Mouse (Mus musculus) MEL (cell line): ENCODE measurements around the gene Pbx4. TPM values are rescaled to one million over a fixed set of nuclear protein-coding genes. Genes with fewer than 3 reads are reported as not detected.
A peak's percentile ranks its signal among the peaks of the same experiment; 100 is the strongest.

Experiments
- DNase-seq: peaks from one replicate; pipeline ENCODE4 v3.0.0; 2011; ENCODE audit warnings: low read depth, low spot score
- H3K27ac ChIP-seq: 2 replicates; pipeline ENCODE4 v1.5.1; 2012; ENCODE audit warnings: low read depth, mild to moderate bottlenecking, control low read depth, low read length, moderate library complexity; ENCODE audit not compliant: control insufficient read depth
- H3K27me3 ChIP-seq, 2 experiments: fragments of 150-350 bp in 1 of 2; sonication (generic) in 1 of 2; 2 replicates each; pipeline ENCODE4 v1.6.1; 2012; ENCODE audit warnings: low read length in 2 of 2, mild to moderate bottlenecking in 2 of 2, improper control_type of control experiment in 1 of 2, moderate library complexity in 1 of 2; ENCODE audit not compliant: insufficient read depth in 2 of 2, control insufficient read depth in 1 of 2
- H3K36me3 ChIP-seq, 2 experiments: 2 replicates each; pipeline ENCODE4 v1.6.1; 2012 to 2014; ENCODE audit warnings: low read length in 2 of 2, improper control_type of control experiment in 1 of 2, inconsistent platforms in 1 of 2, mild to moderate bottlenecking in 1 of 2; ENCODE audit not compliant: insufficient read depth in 2 of 2, control insufficient read depth in 1 of 2
- H3K4me1 ChIP-seq, 2 experiments: fragments of 150-350 bp in 1 of 2; sonication (generic) in 1 of 2; 2 replicates each; pipeline ENCODE4 v1.6.1; 2012; ENCODE audit warnings: low read length in 2 of 2, improper control_type of control experiment in 1 of 2, mild to moderate bottlenecking in 1 of 2; ENCODE audit not compliant: insufficient read depth in 2 of 2, control insufficient read depth in 1 of 2
- H3K4me3 ChIP-seq, 2 experiments: fragments of 150-350 bp in 1 of 2; sonication (generic) in 1 of 2; 2 replicates each; pipeline ENCODE4 v1.5.1; 2012; ENCODE audit warnings: low read depth in 2 of 2, low read length in 2 of 2, mild to moderate bottlenecking in 2 of 2, moderate library complexity in 2 of 2, control low read depth in 1 of 2, improper control_type of control experiment in 1 of 2; ENCODE audit not compliant: control insufficient read depth in 1 of 2, insufficient read depth in 1 of 2
- H3K79me2 ChIP-seq: 2 replicates; pipeline ENCODE4 v1.6.1; 2012; ENCODE audit warnings: mild to moderate bottlenecking, low read length, moderate library complexity; ENCODE audit not compliant: control insufficient read depth, poor library complexity, insufficient read depth
- H3K9ac ChIP-seq: 2 replicates; pipeline ENCODE4 v1.6.1; 2012; ENCODE audit warnings: low read depth, mild to moderate bottlenecking, control low read depth, low read length, moderate library complexity; ENCODE audit not compliant: control insufficient read depth, poor library complexity, severe bottlenecking
- H3K9me3 ChIP-seq: fragments of 150-350 bp; sonication (generic); replicated peaks from 2 replicates; pipeline ENCODE4 v1.6.1; 2012; ENCODE audit warnings: mild to moderate bottlenecking, low read length, improper control_type of control experiment, moderate library complexity; ENCODE audit not compliant: insufficient read depth
- BHLHE40 ChIP-seq: IDR thresholded peaks from 2 replicates; pipeline ENCODE4 v1.6.1; 2012; ENCODE audit warnings: low read depth, mild to moderate bottlenecking, inconsistent platforms, low read length, improper control_type of control experiment, borderline replicate concordance
- CHD1 ChIP-seq: IDR thresholded peaks from 2 replicates; pipeline ENCODE4 v1.6.1; 2012; ENCODE audit warnings: low read depth, mild to moderate bottlenecking, inconsistent platforms, low read length, improper control_type of control experiment
- CHD2 ChIP-seq: IDR thresholded peaks from 2 replicates; pipeline ENCODE4 v1.6.1; 2011; ENCODE audit warnings: low read length, improper control_type of control experiment
- CTCF ChIP-seq, 3 experiments: IDR thresholded peaks in 2 of 3; conservative IDR thresholded peaks in 1 of 3; 2 replicates each; pipeline ENCODE4 v1.5.1; 2011 to 2012; ENCODE audit warnings: low read length in 3 of 3, low read depth in 2 of 3, mild to moderate bottlenecking in 2 of 3, improper control_type of control experiment in 1 of 3, inconsistent platforms in 1 of 3, mixed read lengths in 1 of 3, moderate library complexity in 1 of 3; ENCODE audit not compliant: control insufficient read depth in 1 of 3, insufficient read depth in 1 of 3, poor library complexity in 1 of 3, severe bottlenecking in 1 of 3
- E2F4 ChIP-seq: IDR thresholded peaks from 2 replicates; pipeline ENCODE4 v1.6.1; 2011; ENCODE audit warnings: low read depth, low read length, improper control_type of control experiment, borderline replicate concordance
- ELF1 ChIP-seq: IDR thresholded peaks from 2 replicates; pipeline ENCODE4 v1.6.1; 2014; ENCODE audit warnings: low read depth, mild to moderate bottlenecking, inconsistent platforms, low read length, improper control_type of control experiment, moderate library complexity
- EP300 ChIP-seq, 2 experiments: IDR thresholded peaks; 2 replicates each; pipeline ENCODE4 v1.6.1; 2011; ENCODE audit warnings: improper control_type of control experiment in 2 of 2, low read length in 2 of 2, low read depth in 1 of 2, mild to moderate bottlenecking in 1 of 2
- ETS1 ChIP-seq: IDR thresholded peaks from 2 replicates; pipeline ENCODE4 v1.6.1; 2012; ENCODE audit warnings: low read depth, mild to moderate bottlenecking, inconsistent platforms, low read length, improper control_type of control experiment, moderate library complexity
- GABPA ChIP-seq: IDR thresholded peaks from 2 replicates; pipeline ENCODE4 v1.6.1; 2012; ENCODE audit warnings: low read depth, mild to moderate bottlenecking, inconsistent platforms, low read length, improper control_type of control experiment, moderate library complexity
- GATA1 ChIP-seq: IDR thresholded peaks from 2 replicates; pipeline ENCODE4 v1.6.1; 2011; ENCODE audit warnings: low read depth, low read length, improper control_type of control experiment
- JUND ChIP-seq: IDR thresholded peaks from 2 replicates; pipeline ENCODE4 v1.6.1; 2011; ENCODE audit warnings: low read depth, mild to moderate bottlenecking, improper control_type of control experiment, low read length
- MAFK ChIP-seq: IDR thresholded peaks from 2 replicates; pipeline ENCODE4 v1.6.1; 2011; ENCODE audit warnings: low read depth, mild to moderate bottlenecking, low read length, improper control_type of control experiment, borderline replicate concordance
- MAZ ChIP-seq: IDR thresholded peaks from 2 replicates; pipeline ENCODE4 v1.6.1; 2012; ENCODE audit warnings: low read depth, mild to moderate bottlenecking, inconsistent platforms, low read length, improper control_type of control experiment
- MEF2A ChIP-seq: IDR thresholded peaks from 2 replicates; pipeline ENCODE4 v1.6.1; 2014; ENCODE audit warnings: low read depth, mild to moderate bottlenecking, inconsistent platforms, low read length, improper control_type of control experiment; ENCODE audit not compliant: poor library complexity, insufficient replicate concordance, severe bottlenecking; ENCODE audit errors: extremely low read depth
- MXI1 ChIP-seq: IDR thresholded peaks from 2 replicates; pipeline ENCODE4 v1.6.1; 2011; ENCODE audit warnings: mild to moderate bottlenecking, low read depth, low read length, improper control_type of control experiment
- MYB ChIP-seq: IDR thresholded peaks from 2 replicates; pipeline ENCODE4 v1.6.1; 2011; ENCODE audit warnings: mild to moderate bottlenecking, low read depth, low read length, improper control_type of control experiment
- MYC ChIP-seq: IDR thresholded peaks from 2 replicates; pipeline ENCODE4 v1.6.1; 2011; ENCODE audit warnings: low read depth, mild to moderate bottlenecking, low read length, improper control_type of control experiment, moderate library complexity
- NELFE ChIP-seq: IDR thresholded peaks from 2 replicates; pipeline ENCODE4 v1.6.1; 2011; ENCODE audit warnings: low read depth, low read length, improper control_type of control experiment
- POLR2A ChIP-seq, 2 experiments: IDR thresholded peaks; 2 replicates each; pipeline ENCODE4 v1.6.1; 2011 to 2012; ENCODE audit warnings: low read length in 2 of 2, mild to moderate bottlenecking in 2 of 2, control low read depth in 1 of 2, improper control_type of control experiment in 1 of 2, low read depth in 1 of 2, moderate library complexity in 1 of 2; ENCODE audit not compliant: control insufficient read depth in 1 of 2, insufficient read depth in 1 of 2, poor library complexity in 1 of 2
- POLR2AphosphoS2 ChIP-seq: IDR thresholded peaks from 2 replicates; pipeline ENCODE4 v1.6.1; 2011; ENCODE audit warnings: low read length, improper control_type of control experiment
- RCOR1 ChIP-seq: IDR thresholded peaks from 2 replicates; pipeline ENCODE4 v1.6.1; 2012; ENCODE audit warnings: low read depth, mild to moderate bottlenecking, inconsistent platforms, low read length, improper control_type of control experiment
- SMC3 ChIP-seq: IDR thresholded peaks from 2 replicates; pipeline ENCODE4 v1.6.1; 2011; ENCODE audit warnings: low read depth, low read length, improper control_type of control experiment
- TAL1 ChIP-seq: IDR thresholded peaks from 2 replicates; pipeline ENCODE4 v1.6.1; 2012; ENCODE audit warnings: mild to moderate bottlenecking, inconsistent platforms, low read length, moderate library complexity, mixed read lengths
- TBP ChIP-seq: IDR thresholded peaks from 2 replicates; pipeline ENCODE4 v1.8.0; 2011; ENCODE audit warnings: low read depth, low read length, improper control_type of control experiment
- TCF12 ChIP-seq: IDR thresholded peaks from 2 replicates; pipeline ENCODE4 v1.6.1; 2014; ENCODE audit warnings: low read depth, mild to moderate bottlenecking, inconsistent platforms, low read length, improper control_type of control experiment, moderate library complexity
- ZC3H11A ChIP-seq: IDR thresholded peaks from 2 replicates; pipeline ENCODE4 v1.6.1; 2012; ENCODE audit warnings: low read depth, mild to moderate bottlenecking, inconsistent platforms, low read length, improper control_type of control experiment
- ZMIZ1 ChIP-seq: IDR thresholded peaks from 2 replicates; pipeline ENCODE4 v1.6.1; 2012; ENCODE audit warnings: low read depth, mild to moderate bottlenecking, inconsistent platforms, low read length, improper control_type of control experiment, moderate library complexity
- polyA plus RNA-seq, 2 experiments: library from polyadenylated mRNA; stranded (reverse) in 1 of 2; unstranded in 1 of 2; fragments of >175 nt in 1 of 2; fragments of >200 nt in 1 of 2; gene quantifications; 2 replicates each; pipeline versions ENCODE4 v1.2.1 to v1.2.4; 2012; ENCODE audit warnings: low replicate concordance in 2 of 2, low read depth in 1 of 2; ENCODE audit not compliant: insufficient read length in 2 of 2, insufficient read depth in 1 of 2, missing spikeins in 1 of 2
- total RNA-seq: library from RNA; depleted of rRNA; stranded (reverse); fragments of 300-350 nt; gene quantifications from 2 replicates; pipeline ENCODE4 v1.2.3, GENCODE M21; 2012

Pbx4 gene
- total and polyA plus RNA-seq, 3 experiments: 9.3 to 15.6 TPM; not detected in 1

- TF ChIP-seq POLR2A (IDR thresholded peaks at IDR 0.05; ENCODE audit: control insufficient read depth in 1 of 2, insufficient read depth in 1 of 2, low read depth in 1 of 2, low read length in 2 of 2, poor library complexity in 1 of 2) (peak in 1 of 2 experiments; percentile 13; a peak in 1 of 4 replicates), TAL1 (no peak), MYC (peak; percentile 24), POLR2AphosphoS2 (no peak), NELFE (no peak), CHD2 (no peak), ELF1 (no peak), CHD1 (peak; percentile 81; the same call in 1 of the 2 replicates), SMC3 (no peak; the same call in 1 of the 2 replicates), E2F4 (no peak)
- Histone ChIP-seq H3K27me3 (no peaks in the 10 kb centered on the region), H3K9ac (peak within 1 kb of the TSS; percentile 89), H3K27ac (peak within 1 kb of the TSS; percentile 91), H3K9me3 (no peaks in the 10 kb centered on the region), H3K79me2 (peaks cover 42% of the 10 kb centered on the region), H3K36me3 (peaks cover 0 to 18% of the 10 kb centered on the region in 2 experiments; a peak in 2 of 4 replicates), H3K4me3 (peak within 1 kb of the TSS; percentile 77 to 88), H3K4me1 (peaks cover 0 to 19% of the 10 kb centered on the region in 2 experiments; a peak in 3 of 4 replicates)
- DNase-seq: peak; percentile 70
These were observed 70.1 kb downstream of the Pbx4 start, which contains the start of the genes Tssk6, Ndufa13 and Yjefn3 for GRCm38 (mm10) chr8:69902163-69903062. Tssk6 (plus strand) TSS chr8:69902184. Ndufa13 (minus strand) TSS chr8:69902558. Yjefn3 (minus strand) TSS chr8:69902712.

- H3K79me2 ChIP-seq: peaks cover 35% of the 10 kb centered on the region
- H3K9me3 ChIP-seq: no peaks in the 10 kb centered on the region
- no peaks in the 10 kb centered on the region for H3K27me3 ChIP-seq
- peaks cover 0 to 18% of the 10 kb centered on the region in 2 experiments; a peak in 2 of 4 replicates for H3K36me3 ChIP-seq
- DNase-seq: peak; percentile 100
- peak overlapping the region; percentile 63 to 71 for H3K4me3 ChIP-seq
- H3K9ac ChIP-seq: peak overlapping the region; percentile 89
- H3K27ac ChIP-seq: peak overlapping the region; percentile 91
- H3K4me1 ChIP-seq: peaks cover 0 to 19% of the 10 kb centered on the region in 2 experiments; a peak in 3 of 4 replicates
- TF ChIP-seq ETS1: peak; percentile 39; the same call in 1 of the 2 replicates
- TF ChIP-seq BHLHE40: peak; percentile 51; the same call in 1 of the 2 replicates
- TF ChIP-seq ZC3H11A: no peak
- TF ChIP-seq TCF12: peak; percentile 57
- TF ChIP-seq EP300 (IDR thresholded peaks at IDR 0.05; ENCODE audit: low read depth in 1 of 2, low read length in 2 of 2): peak in 1 of 2 experiments; percentile 57; a peak in 2 of 4 replicates
- TF ChIP-seq ELF1: no peak
- TF ChIP-seq MAFK: no peak
- peak; percentile 35; the same call in 1 of the 2 replicates for TF ChIP-seq GATA1
- no peak for TF ChIP-seq GABPA
- peak; percentile 64 to 87 for TF ChIP-seq POLR2A (IDR thresholded peaks at IDR 0.05; ENCODE audit: control insufficient read depth in 1 of 2, insufficient read depth in 1 of 2, low read depth in 1 of 2, low read length in 2 of 2, poor library complexity in 1 of 2)
- TF ChIP-seq CTCF (IDR thresholded peaks at IDR 0.05 in 2 of 3, conservative IDR thresholded peaks at IDR 0.05 in 1 of 3; ENCODE audit: control insufficient read depth in 1 of 3, insufficient read depth in 1 of 3, low read depth in 2 of 3, low read length in 3 of 3, poor library complexity in 1 of 3, severe bottlenecking in 1 of 3): no peak
- no peak for TF ChIP-seq MEF2A
- peak; percentile 78 for TF ChIP-seq MXI1
- peak; percentile 56 for TF ChIP-seq ZMIZ1
- TF ChIP-seq POLR2AphosphoS2: 0 out of 2 replicates have a peak, but pooled peaks have one; percentile 59
- TF ChIP-seq RCOR1: no peak
- no peak; the same call in 1 of the 2 replicates for TF ChIP-seq CHD2
- no peak for TF ChIP-seq JUND
- TF ChIP-seq CHD1: no peak
- peak; percentile 39; the same call in 1 of the 2 replicates for TF ChIP-seq TAL1
- peak; percentile 48; the same call in 1 of the 2 replicates for TF ChIP-seq TBP
- peak; percentile 88; the same call in 1 of the 2 replicates for TF ChIP-seq MAZ
- peak; percentile 75; the same call in 1 of the 2 replicates for TF ChIP-seq E2F4
- no peak for TF ChIP-seq MYB
These were observed 70.8 kb downstream of the Pbx4 start for GRCm38 (mm10) chr8:69903063-69903542.
